Mouse (Mus musculus) left cerebral cortex, adult 9 months (tissue): ENCODE measurements at regions not wholly inside any gene's neighbourhood (a gene's known extent, or its start where the extent isn't known, plus 50 kb on each side); places are given as distances from the start of the nearest gene placed in this dataset.
A peak's percentile ranks its signal among the peaks of the same experiment; 100 is the strongest.

ENCODE experiments used
- DNase-seq, 2 experiments: peaks; one replicate each; pipeline ENCODE4 v3.0.0; 2022; ENCODE audit warnings: low spot score in 2 of 2

DNA sequence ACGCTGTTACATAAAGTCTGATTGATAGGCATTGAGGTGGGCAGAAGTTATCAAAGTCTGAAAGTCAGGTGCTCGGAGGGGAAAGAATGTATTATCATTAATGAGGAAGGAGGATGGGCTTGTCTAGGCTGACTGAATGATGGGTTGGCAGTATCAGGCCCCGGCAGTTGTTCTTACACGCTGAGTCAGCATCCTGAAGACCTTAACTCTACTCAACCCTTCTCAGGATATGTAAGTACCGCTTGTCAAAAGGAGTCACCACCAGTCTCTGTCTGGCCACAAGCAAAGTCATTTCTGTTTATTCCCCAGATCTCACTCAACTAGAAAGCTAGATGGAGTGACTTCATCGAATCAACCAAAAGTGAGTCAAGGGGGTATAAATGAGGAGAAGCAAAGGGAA lies 90.0 kb upstream of the Phactr1 start:
- no peak for DNase-seq

DNA sequence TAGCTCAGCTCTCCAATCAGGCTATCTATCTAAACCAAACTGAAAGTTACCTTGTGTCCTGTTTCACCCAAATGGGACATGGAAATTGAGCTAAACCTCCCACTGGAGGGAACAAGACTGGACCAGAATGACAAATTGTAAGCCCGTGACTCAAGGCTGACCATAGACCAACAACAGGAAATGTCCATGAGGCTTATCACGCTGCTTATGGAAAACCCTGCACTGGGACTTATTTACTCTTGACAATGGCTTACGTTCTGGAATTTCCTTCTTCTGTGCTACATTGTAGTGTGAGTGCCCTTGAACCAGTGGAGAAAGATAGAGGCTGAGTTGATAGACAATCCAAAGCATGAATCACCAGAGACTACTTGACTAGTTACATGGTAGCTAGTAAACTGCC lies 87.5 kb upstream of the Phactr1 start:
- DNase-seq = no peak

DNA sequence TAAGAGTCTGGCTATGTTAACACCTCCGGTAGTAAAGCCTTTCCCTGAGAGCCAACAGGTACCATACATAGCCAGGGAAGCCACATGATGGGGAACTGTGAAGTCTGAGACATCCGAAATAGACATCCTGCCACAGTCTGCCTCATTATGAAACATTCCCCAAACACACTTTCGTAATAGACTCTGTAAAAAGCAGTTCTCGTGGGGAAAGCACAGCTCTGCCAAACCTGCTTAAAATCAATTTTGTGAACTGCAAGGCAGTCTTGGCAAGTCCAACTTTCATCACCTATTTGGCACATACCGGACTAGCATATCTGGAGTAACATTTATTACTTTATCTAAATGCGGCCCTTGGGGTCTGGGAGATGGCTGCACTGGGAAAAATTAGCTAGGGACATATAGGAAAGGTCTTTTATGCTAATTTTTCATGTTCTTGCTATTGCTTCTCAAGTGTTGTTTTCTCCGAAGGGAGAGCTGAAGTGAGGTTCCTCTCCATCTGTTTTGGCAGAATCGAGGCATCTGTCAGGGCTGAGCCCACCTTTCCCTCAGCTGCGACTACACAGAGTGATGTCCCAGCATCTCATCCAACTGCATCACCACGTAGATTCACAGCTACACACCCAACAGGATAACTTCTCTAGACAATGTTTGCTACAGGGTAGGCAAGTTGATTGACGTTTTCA lies 86.8 kb upstream of the Phactr1 start:
- DNase-seq = peak; percentile 39 to 65

DNA sequence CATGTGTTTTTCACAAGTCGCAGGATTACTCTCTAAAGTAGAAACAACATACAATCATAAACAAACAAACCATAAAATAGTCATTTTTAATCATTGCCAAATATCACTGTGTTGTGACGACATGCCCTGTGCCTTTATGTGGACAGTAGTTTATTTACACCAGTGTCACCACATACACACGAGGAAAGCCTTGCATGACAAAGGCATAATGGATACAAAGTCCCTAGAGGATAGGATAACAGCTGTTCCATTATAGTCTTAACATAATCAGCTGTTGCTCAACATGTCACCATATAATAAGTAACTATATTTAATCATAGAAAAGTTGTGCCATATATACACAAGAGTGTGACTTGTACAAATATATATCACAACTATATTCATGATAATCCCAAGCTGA lies 85.2 kb upstream of the Phactr1 start:
- DNase-seq = no peak

DNA sequence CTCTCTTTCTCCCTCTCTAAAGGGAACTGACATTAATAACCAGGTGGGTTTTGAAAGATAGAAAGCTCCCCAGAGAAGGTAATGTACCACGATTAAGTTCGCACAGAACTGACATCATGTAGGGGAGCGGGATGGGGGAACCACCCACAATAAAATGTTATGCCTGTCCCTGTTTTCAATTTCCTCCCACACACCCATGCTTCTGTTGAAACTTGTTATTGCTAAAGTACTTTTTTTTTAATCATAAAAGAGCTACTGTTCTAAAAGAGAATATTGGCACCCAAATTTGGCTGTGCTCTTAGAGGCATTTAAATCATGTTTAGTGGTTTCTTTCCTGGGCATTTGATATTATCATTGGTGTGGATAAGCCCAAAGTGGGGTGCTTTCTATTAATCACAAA lies 82.6 kb upstream of the Phactr1 start:
- peak in 1 of 2 experiments; percentile 32 for DNase-seq

DNA sequence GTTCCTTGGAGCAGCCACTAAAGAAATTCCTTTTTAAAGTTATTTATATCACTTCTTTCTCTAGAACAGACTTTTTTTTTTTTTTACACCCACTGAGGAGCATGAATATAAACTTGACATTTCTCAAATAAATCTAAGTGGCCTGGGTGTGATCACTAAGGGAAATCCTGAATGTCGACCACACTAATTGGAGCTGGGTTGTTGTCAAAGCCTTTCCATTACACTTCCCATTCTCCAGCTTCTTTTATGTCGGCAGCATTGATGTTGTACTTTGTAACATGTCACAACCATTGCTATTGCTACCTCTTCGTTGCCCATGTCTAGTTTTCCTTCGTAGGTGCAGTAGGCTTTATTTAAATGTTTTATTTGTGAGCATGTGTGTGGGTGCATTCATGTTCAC lies 77.1 kb upstream of the Phactr1 start:
- DNase-seq = no peak

DNA sequence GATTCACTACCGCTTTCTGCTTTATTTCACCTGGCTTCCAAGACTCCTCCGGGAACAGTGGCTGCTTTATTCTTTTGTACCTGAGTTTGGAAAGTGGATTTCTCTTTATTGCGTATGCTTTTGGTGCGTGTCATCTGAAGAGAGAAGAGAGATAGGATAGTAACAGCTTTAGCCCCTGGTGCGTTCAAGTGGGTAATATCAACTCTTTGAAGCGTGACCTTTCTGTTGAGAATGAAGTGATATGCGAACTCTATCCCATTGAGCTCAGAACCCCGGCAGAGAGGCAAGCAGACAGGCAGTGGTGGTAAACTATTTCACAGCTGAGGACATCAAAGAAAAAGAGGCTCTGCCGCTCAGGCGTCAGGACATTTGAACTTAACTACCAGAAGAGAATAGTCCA lies 72.7 kb upstream of the Phactr1 start:
- DNase-seq = no peak

DNA sequence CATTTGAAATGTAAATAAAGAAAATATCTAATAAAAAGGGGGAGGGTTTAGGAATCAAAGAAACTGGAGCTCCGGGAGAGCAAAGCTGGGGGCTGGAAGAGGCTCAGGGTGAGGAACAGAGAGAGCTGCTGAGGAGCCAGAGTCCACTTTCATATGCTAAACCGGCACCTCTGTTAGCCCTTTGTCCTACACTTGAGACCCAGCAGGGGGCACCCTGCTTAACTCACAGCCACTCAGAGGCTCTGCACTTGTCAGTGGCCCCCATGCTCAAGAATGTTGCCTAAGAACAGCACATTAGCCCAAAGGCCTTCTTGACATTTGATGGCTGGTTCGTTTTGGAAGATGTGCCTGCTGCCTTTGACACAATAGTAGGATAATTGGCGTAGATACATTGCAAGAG lies 71.5 kb upstream of the Phactr1 start:
- no peak for DNase-seq

DNA sequence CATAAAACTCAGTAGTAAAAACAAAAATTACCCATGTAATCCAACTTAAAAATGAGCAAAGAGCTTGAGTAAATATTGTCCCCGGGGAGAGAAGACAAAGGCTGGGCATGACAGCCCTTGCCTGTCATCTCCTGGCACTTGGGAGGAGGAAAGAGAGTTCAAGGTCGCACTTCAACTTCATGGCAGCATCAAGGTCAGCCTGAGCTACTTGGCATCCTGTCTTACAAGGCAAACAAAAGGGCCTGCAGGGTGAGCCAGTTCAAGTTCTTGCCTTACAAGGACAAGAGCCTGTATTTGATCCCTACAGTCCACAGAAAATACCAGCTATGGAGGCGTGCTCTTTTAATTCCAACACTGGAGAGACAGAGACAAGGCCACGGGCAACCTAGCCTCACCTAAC lies 67.1 kb upstream of the Phactr1 start:
- DNase-seq = no peak

DNA sequence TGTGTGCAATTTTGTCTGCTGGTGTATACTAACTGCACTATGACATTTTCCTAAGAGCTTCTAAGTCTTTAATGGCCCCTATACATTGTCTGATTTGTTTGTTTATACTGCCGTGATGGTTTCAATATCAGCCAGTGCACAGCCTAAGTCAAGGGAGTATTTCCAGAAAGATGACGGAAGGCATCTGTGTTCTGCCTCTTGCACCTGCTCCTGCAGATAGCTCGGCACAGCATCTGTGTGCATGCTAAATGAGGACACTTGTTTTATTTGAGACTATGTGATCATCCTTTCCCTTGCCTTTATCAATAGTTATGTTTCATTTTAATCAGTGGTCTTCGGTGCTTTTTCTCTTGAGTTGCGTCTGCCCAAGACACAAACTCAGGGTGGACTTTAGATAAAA lies 64.6 kb upstream of the Phactr1 start:
- no peak for DNase-seq

DNA sequence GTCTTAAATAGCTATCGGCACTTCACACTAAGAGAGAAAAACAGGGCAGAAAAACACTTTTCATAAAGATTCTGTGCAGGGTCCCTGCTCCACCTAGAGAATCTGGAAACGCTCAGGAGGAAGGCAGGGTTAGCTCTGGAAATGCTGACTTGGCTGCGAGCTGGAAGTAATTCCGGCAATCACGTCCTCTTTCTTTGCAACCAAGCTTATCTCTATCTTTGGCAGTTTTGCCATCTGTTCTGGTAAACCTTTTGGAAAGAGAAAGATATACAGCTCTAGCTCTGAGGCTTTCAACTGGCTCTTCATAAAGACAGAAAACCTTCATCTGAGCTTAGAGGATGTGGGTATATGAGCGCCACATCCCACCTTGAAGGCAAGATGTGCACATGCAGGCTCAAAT lies 63.2 kb upstream of the Phactr1 start:
- peak in 1 of 2 experiments; percentile 51 for DNase-seq

DNA sequence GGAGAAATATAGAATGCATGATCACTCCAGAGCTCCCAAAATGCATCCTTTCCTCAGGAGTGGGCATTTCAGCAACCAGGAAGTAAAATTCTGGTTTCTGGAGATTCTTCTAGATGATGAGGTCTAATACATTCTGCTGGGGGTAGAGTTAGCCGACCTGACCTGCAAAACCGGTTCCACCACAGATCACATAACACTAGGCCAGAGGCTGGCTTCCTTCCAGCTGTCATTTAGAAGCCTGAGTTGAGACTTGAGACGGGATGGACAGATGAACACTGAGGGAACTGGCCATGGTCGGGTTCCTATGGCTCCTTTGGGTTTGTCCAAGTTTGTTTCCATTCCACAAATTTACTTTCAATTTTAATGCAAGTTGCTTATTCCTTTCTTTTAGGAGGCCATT lies 62.6 kb upstream of the Phactr1 start:
- DNase-seq = no peak

DNA sequence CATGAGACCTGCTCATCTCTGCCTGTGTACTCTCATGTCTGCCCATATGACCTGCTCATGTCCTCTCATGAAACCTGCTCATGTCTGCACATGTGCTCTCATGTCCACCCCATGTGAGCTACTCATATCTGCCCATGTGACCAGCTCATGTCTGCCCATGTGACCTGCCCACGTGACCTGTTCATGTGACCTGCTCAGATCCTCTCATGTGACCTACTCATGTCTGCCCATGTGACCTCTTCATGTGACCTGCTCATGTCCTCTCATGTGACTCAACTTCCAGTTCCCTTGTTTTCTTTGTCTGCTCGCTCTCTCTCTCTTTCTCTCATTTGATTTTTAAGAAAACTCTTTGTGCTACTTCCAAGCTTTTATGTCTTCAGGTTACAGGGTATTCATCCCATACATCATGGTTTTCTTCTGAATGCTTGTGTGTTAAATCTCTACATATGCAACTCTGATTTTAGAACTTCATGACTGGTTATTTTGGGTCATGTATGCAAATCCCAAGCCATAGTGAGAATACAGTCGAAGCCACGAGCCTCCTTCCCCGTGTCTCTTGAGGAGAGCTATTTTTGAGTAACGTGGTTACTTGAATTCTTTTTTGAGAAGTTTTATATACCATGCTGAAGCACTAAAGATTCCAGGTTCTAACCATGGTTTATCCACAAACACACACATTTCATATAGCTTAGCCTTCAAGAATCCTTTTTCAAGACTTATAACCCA lies 60.7 kb upstream of the Phactr1 start:
- DNase-seq = no peak

DNA sequence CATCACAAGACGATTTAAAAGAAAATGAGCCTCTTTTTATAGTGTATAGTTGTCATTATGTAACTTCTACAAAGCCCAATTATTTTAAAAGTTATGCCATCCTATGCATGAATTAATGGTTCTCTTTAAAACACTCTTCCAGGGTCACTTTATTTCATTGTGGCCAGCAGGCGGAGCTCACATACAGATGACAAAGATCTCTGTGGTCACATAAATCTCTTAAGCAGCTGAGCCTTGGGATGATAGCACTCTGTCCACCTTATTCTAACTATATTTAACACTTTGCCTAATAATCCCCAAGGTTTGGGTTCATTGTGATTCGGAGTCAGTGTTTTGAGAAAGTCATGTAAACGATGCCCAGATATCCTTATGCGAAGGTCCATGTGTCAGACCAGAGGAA lies 56.9 kb upstream of the Phactr1 start:
- peak in 1 of 2 experiments; percentile 75 for DNase-seq
